Mouse (Mus musculus) hindbrain, embryonic 15.5 days (tissue): ENCODE data around the gene Fam171a2. TPM values are rescaled to one million over a fixed set of nuclear protein-coding genes. Genes with fewer than 3 reads are reported as not detected.
A peak's percentile ranks its signal among the peaks of the same experiment; 100 is the strongest.

Source experiments
- ATAC-seq: fragments of 200-750 bp; cut with Nextera tagmentation; 2 replicates; pipeline ENCODE4 v1.8.0; 2017; ENCODE audit warnings: low read depth, moderate number of reproducible peaks, moderate TSS enrichment; ENCODE audit not compliant: low FRiP score
- H3K27ac ChIP-seq: fragments of 300-500 bp; sonication (generic); replicated peaks from 2 replicates; pipeline ENCODE4 v1.5.1; 2015; ENCODE audit warnings: mild to moderate bottlenecking, inconsistent platforms
- H3K27me3 ChIP-seq: fragments of 300-500 bp; sonication (generic); 2 replicates; pipeline ENCODE4 v1.6.1; 2015; ENCODE audit warnings: control low read depth, inconsistent platforms
- H3K36me3 ChIP-seq: fragments of 300-500 bp; sonication (generic); 2 replicates; pipeline ENCODE4 v1.6.1; 2015; ENCODE audit warnings: control low read depth, inconsistent platforms
- H3K4me1 ChIP-seq: fragments of 300-500 bp; sonication (generic); replicated peaks from 2 replicates; pipeline ENCODE4 v1.6.1; 2015; ENCODE audit warnings: control low read depth, inconsistent platforms
- H3K4me2 ChIP-seq: fragments of 300-500 bp; sonication (generic); 2 replicates; pipeline ENCODE4 v1.6.1; 2015; ENCODE audit warnings: moderate library complexity, mild to moderate bottlenecking, inconsistent platforms
- H3K4me3 ChIP-seq: fragments of 300-500 bp; sonication (generic); 2 replicates; pipeline ENCODE4 v1.5.1; 2015; ENCODE audit warnings: mild to moderate bottlenecking, inconsistent platforms
- H3K9ac ChIP-seq: fragments of 300-500 bp; sonication (generic); 2 replicates; pipeline ENCODE4 v1.6.1; 2015; ENCODE audit warnings: inconsistent platforms
- H3K9me3 ChIP-seq: fragments of 300-500 bp; sonication (generic); 2 replicates; pipeline ENCODE4 v1.6.1; 2016; ENCODE audit warnings: control low read depth, inconsistent platforms
- WGBS: fragments of 180-500 bp; shearing (Covaris S2); methylation state at CpG from one replicate; pipeline ENCODE4 v1.1.7; 2015; 5-methylcytosine and 5-hydroxymethylcytosine counted together
- polyA plus RNA-seq: library from polyadenylated mRNA; unstranded; fragments of >200 nt; fragmentation: Nextera tagmentation; extraction: Ambion mirVana; gene quantifications from 2 replicates; pipeline ENCODE4 v1.2.1, GENCODE M21; 2015

The Fam171a2 gene
- polyA plus RNA-seq, 1 experiment from 2014 or later, result 30.7 TPM

DNA sequence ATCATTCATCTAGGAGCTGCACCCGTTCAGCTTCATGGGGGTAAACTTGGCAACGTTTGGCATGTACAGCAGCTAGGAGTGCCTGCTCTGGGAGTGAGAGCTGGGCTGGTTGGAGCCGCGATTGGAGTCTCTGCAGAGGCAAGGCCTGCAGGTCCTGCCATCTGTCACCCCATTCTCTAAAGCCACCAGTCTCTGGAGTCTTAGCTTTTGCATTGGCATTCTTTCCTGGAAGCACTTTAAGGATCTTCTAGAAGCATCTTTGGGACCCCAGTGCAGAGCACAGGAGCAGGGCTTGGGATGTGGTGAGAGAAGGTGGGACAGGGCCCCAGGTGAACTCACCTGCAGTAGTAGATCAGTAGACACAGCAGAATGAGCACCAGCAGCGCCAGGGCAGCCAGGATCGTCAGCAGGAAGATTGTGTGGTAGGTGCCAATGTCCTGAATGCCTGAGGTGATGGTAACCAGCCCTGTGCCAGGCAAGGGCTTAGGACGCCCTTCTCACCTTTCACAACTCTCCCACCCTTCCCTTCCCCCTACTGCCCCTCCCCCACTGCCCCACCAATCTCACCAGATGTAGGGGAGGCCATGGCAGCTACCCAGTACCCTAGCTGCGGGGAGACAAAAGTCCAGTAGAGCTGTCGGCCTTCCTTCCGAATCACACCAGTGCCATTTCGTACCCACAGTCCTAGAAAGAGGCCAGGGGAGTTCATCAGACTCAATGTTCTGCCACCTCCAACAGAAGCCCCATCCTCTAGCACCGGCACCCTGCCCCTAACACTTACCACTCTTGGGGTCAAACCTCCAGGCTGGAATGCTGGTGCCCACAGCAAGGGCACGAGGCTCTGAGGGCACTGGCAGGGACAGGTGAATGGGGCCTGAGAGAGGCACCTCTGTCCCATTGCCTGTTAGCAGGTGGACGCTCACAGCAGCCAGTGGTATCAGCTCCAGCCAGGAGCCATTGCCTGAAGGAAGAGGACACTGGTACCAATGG, 8.1 kb downstream of the Fam171a2 start:
- Histone ChIP-seq H3K27me3 (no peaks in the 10 kb centered on the region), H3K9ac (no peak overlapping the region), H3K4me3 (no peak overlapping the region), H3K4me1 (peaks cover 33% of the 10 kb centered on the region), H3K36me3 (peaks cover 67% of the 10 kb centered on the region), H3K4me2 (no peak overlapping the region), H3K9me3 (no peaks in the 10 kb centered on the region), H3K27ac (0 out of 2 replicates have a peak overlapping the region, but pooled peaks have one; percentile 21)
- 73% methylated on average over 14 of the region's 14 CpGs for WGBS
- no peak for ATAC-seq

GRCm38 (mm10) chr11:102438212-102439092, 9.0 kb downstream of the Fam171a2 start:
- ATAC-seq, result peak; percentile 4; the same call in 1 of the 2 replicates
- no peaks in the 10 kb centered on the region for H3K27me3 ChIP-seq
- H3K4me3 ChIP-seq, result peak overlapping the region; percentile 28
- H3K4me2 ChIP-seq, result peak overlapping the region; percentile 51
- H3K9me3 ChIP-seq, result no peaks in the 10 kb centered on the region
- H3K36me3 ChIP-seq, result peaks cover 62% of the 10 kb centered on the region
- peak overlapping the region; percentile 25; the same call in 1 of the 2 replicates for H3K27ac ChIP-seq
- peak overlapping the region; percentile 18 for H3K9ac ChIP-seq
- WGBS, result 9% methylated on average over 77 of the region's 77 CpGs
- H3K4me1 ChIP-seq, result peaks cover 31% of the 10 kb centered on the region

DNA sequence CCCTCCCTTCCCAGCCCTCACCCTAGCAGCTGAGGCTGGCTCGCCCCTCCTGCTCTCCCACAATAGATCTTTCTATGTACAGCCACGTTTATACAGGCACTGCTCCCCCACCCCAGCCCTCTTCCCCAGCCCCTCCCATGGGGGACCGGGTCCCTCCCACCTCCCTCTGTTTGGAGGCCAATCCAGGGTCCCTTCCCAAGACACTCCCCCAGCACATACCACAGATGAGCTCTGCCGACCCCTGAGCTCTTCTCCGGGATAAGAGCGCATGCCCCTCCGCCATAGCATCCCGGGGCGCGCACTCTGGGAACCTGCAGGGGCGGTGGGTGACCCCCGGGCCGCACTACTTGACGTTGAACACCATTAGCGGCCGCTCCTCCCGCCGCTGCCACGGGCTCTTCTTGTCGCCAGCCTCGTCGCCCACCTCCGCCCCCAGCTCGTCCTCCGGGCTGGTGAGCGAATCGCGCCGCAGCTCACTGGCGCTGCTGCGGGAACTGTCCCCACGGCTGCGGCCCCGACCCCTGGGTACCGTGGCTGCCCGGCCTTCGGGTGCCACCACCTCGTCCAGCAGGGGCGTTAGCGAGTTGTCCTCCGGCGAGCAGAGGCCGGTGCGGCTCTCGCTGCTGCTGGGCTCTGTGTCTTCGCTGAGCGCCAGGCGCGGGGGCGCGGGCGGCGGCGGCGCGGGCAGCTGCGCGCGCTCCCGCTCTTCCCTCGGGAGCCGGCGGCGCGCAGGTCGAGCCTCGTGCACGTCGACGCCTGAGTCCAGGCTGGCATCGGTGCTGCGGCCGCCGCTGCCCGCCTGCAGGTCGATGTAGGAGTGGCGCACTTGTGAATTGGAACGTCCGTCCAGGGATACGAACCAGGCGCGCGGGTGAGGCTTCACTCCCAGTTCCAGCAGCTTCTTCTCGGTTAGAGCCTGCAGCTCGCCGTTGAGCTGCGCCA, 10.1 kb downstream of the Fam171a2 start:
- peak overlapping the region; percentile 51 for H3K4me2 ChIP-seq
- H3K4me1 ChIP-seq, result peaks cover 38% of the 10 kb centered on the region
- no peak; the same call in 1 of the 2 replicates for ATAC-seq
- peak overlapping the region; percentile 18 for H3K9ac ChIP-seq
- 6% methylated on average over 80 of the region's 87 CpGs for WGBS
- no peaks in the 10 kb centered on the region for H3K27me3 ChIP-seq
- H3K9me3 ChIP-seq, result no peaks in the 10 kb centered on the region
- H3K4me3 ChIP-seq, result peak overlapping the region; percentile 28
- H3K36me3 ChIP-seq, result peaks cover 55% of the 10 kb centered on the region
- H3K27ac ChIP-seq, result 0 out of 2 replicates have a peak overlapping the region, but pooled peaks have one; percentile 25

- Histone ChIP-seq H3K4me3 (no peak overlapping the region), H3K9me3 (no peaks in the 10 kb centered on the region), H3K4me1 (peaks cover 42% of the 10 kb centered on the region), H3K9ac (no peak overlapping the region), H3K27ac (no peak overlapping the region), H3K36me3 (peaks cover 50% of the 10 kb centered on the region), H3K27me3 (no peaks in the 10 kb centered on the region), H3K4me2 (no peak overlapping the region)
- WGBS, result 87% methylated on average over 10 of the region's 10 CpGs
- no peak for ATAC-seq
Observed at GRCm38 (mm10) chr11:102436471-102436790, 11.1 kb downstream of the Fam171a2 start.

- Histone ChIP-seq H3K27me3 (no peaks in the 10 kb centered on the region), H3K4me3 (no peak overlapping the region), H3K4me2 (no peak overlapping the region), H3K9ac (no peak overlapping the region), H3K9me3 (no peaks in the 10 kb centered on the region), H3K27ac (no peak overlapping the region), H3K36me3 (peaks cover 46% of the 10 kb centered on the region), H3K4me1 (peaks cover 45% of the 10 kb centered on the region)
- 88% methylated on average over 18 of the region's 18 CpGs for WGBS
- no peak for ATAC-seq
Observed at GRCm38 (mm10) chr11:102435754-102436470, 11.6 kb downstream of the Fam171a2 start.

GRCm38 (mm10) chr11:102434816-102435705, 12.4 kb downstream of the Fam171a2 start:
- H3K36me3 ChIP-seq, result peaks cover 39% of the 10 kb centered on the region
- no peaks in the 10 kb centered on the region for H3K9me3 ChIP-seq
- H3K4me3 ChIP-seq, result no peak overlapping the region
- ATAC-seq, result no peak
- no peaks in the 10 kb centered on the region for H3K27me3 ChIP-seq
- no peak overlapping the region for H3K9ac ChIP-seq
- peaks cover 49% of the 10 kb centered on the region for H3K4me1 ChIP-seq
- WGBS, result 94% methylated on average over 11 of the region's 11 CpGs
- no peak overlapping the region for H3K27ac ChIP-seq
- no peak overlapping the region for H3K4me2 ChIP-seq

DNA sequence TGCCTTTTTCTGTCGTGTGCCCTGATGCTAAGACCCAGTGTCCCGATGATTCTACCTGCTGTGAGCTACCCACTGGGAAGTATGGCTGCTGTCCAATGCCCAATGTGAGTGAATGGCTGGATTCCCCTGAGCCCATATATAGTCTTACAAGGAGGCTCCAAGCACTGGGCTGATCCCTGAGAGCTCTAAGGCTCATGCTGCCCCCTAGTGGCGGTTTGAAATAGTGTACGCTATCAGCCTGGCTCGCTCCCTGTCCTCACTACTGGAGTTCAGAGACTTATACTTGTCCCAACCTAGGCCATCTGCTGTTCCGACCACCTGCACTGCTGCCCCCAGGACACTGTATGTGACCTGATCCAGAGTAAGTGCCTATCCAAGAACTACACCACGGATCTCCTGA, 13.1 kb downstream of the Fam171a2 start:
- peaks cover 33% of the 10 kb centered on the region for H3K36me3 ChIP-seq
- WGBS, result 8% methylated on average over 7 of the region's 7 CpGs
- no peak overlapping the region for H3K4me3 ChIP-seq
- no peak overlapping the region for H3K9ac ChIP-seq
- peak; percentile 38 for ATAC-seq
- 0 out of 2 replicates have a peak overlapping the region, but pooled peaks have one; percentile 4 for H3K27ac ChIP-seq
- H3K4me1 ChIP-seq, result peaks cover 56% of the 10 kb centered on the region
- no peaks in the 10 kb centered on the region for H3K27me3 ChIP-seq
- no peaks in the 10 kb centered on the region for H3K9me3 ChIP-seq
- H3K4me2 ChIP-seq, result no peak overlapping the region

DNA sequence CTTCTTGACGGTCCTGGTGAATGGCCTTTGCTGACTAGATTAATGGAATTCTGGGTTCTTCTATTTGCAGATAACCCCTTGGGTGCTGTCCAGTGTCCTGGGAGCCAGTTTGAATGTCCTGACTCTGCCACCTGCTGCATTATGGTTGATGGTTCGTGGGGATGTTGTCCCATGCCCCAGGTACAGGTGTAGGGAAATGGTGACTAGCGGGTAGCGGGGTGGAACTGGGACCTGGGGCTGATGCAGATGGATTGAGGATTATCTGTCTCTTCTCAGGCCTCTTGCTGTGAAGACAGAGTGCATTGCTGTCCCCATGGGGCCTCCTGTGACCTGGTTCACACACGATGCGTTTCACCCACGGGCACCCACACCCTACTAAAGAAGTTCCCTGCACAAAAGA, 13.6 kb downstream of the Fam171a2 start:
- WGBS, result 88% methylated on average over 7 of the region's 7 CpGs
- 0 out of 2 replicates have a peak overlapping the region, but pooled peaks have one; percentile 4 for H3K27ac ChIP-seq
- peaks cover 27% of the 10 kb centered on the region for H3K36me3 ChIP-seq
- H3K4me3 ChIP-seq, result no peak overlapping the region
- H3K4me1 ChIP-seq, result peaks cover 52% of the 10 kb centered on the region
- H3K27me3 ChIP-seq, result no peaks in the 10 kb centered on the region
- no peak overlapping the region for H3K4me2 ChIP-seq
- H3K9me3 ChIP-seq, result no peaks in the 10 kb centered on the region
- no peak overlapping the region for H3K9ac ChIP-seq
- no peak for ATAC-seq

GRCm38 (mm10) chr11:102432896-102433295, 14.6 kb downstream of the Fam171a2 start:
- H3K4me3 ChIP-seq, result no peak overlapping the region
- no peaks in the 10 kb centered on the region for H3K9me3 ChIP-seq
- peaks cover 42% of the 10 kb centered on the region for H3K4me1 ChIP-seq
- no peak overlapping the region; the same call in 1 of the 2 replicates for H3K4me2 ChIP-seq
- ATAC-seq, result no peak
- no peaks in the 10 kb centered on the region for H3K27me3 ChIP-seq
- no peak overlapping the region for H3K9ac ChIP-seq
- 81% methylated on average over 6 of the region's 6 CpGs for WGBS
- H3K36me3 ChIP-seq, result peaks cover 22% of the 10 kb centered on the region
- H3K27ac ChIP-seq, result no peak overlapping the region
